Mouse (Mus musculus) heart, adult 18-20 months (tissue): ENCODE measurements at regions not wholly inside any gene's neighbourhood (a gene's known extent, or its start where the extent isn't known, plus 50 kb on each side); places are given as distances from the start of the nearest gene placed in this dataset.

Experiments used
- DNase-seq, 2 experiments: peaks; one replicate each; pipeline ENCODE4 v3.0.0; 2021 to 2022; ENCODE audit warnings: mixed read lengths in 1 of 2

DNA sequence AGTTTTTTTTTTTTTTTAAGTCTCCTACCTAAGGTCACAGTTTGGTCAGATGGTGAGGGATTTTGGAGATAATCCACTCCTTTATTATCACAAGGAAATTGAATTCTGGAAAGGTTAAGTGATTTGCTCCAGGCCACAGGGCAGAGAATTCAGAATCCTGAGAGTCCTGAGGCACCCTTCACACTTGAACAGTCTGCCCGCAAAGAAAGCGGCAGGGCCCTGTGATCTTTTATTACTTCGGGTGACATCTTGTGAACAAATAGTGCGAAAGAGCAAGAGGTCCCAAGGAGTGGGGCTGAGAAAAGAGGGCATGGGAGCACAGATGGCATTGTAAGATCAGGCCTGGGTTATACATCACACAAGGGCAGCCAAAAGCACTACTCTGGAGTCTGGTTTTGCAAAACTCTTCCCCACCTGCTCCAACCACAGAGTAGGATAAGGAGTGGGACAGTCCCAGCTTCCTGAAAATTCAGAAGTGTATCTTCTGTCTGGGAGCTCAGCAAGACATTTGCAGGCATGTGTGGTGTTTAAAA lies 150.5 kb upstream of the Wdr11 start:
- no peak for DNase-seq

DNA sequence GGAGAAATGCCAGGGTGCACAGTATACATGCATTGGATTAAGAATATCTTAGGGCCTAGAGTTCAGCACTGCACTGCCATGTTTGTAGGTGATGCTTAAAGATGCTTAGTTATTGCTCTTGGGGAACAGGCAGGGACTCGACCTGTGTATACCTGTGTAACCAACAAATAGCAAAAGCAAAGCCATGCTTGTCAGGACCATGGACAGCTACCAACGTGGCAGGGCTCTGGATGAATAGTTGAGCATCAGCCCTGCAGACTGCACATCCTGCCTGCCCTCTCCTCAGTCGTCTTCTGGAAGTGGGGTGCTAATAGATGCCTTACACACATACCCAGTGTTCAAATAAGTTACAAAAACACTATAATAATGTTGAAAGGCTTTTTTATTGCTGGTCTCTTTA lies 122.2 kb upstream of the Wdr11 start:
- peak; percentile 7 to 55 for DNase-seq

DNA sequence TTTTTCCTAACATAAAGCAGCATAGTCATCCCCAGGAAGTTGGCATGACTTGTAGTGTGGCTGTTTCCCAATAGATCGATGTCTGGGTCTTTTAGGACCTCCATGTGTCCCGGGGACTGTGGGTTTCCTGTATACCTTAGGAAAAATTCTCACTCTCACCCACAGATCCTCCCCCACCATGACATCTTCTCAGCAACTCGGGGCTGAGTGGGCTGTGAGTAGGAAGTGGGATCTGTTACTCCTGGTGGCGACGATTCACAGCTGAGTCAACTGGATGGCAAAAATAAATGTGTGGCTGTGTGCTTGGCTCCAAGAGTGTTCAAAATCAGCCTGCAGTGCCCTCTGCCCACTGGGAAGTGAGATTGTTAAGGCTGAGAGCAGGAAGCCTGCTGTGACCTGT lies 107.9 kb upstream of the Wdr11 start:
- DNase-seq, result no peak

DNA sequence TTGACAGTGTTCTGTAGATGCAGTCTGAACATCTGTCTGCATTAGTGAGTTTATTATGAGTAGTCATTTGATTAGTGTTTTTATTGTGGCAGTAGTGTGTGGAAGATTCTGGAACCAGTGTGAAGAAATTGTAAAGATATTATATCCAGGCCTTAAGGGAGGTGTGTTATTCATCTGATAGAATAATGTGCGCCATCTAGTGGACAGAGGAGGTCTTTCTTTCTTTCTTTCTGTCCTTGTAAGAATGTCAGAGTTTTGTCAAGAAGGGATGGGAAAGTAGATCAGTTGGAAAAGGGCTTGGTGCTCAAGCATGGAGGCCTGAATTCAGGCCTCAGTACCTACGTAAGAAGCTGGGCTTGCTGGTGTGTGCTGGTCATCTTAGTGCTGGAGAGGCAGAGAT lies 84.8 kb upstream of the Wdr11 start:
- peak in 1 of 2 experiments; percentile 36 for DNase-seq

GRCm38 (mm10) chr7:129509631-129510132 lies 82.0 kb upstream of the Wdr11 start:
- no peak for DNase-seq

DNA sequence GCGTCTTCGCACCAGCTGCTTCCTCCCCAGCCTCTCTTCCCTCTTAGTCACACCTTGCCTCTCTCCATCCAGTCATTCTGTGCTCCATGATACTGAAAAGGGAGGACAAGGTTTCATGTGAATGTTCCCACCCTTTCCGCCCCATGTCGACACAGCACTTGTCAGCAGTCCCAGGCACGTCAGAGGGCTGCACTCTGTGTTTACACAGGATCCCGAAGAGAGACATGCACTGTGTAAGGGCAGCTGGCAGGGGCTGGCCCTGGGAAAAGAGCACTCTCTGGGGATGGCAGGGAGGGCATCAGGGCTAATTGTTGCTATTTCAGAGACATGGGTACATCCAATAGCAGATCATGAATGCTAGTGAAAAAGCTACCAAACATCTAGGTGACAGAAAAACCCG lies 77.0 kb upstream of the Wdr11 start:
- DNase-seq, result no peak

GRCm38 (mm10) chr7:129524369-129524915 lies 67.2 kb upstream of the Wdr11 start:
- no peak for DNase-seq

DNA sequence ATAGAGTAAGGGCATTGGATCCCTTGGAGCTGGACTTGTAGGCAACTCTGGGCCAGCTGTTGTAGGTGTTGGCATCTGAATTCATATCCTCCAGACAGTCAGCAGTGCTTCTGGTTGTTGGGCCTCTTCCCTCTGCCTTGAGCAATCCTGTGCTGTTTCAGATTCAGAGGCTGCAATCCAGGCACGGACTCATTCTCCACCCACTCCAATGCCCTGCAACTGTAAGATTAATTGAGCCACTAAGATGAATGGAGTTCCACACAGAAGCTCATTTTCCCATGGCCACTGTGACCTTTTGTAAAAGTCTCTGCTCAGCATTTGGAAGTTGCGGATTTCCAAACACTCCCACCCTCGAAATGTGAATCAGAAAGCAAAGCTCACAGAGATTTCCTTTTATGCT lies 65.7 kb upstream of the Wdr11 start:
- no peak for DNase-seq

- DNase-seq, result no peak
Measured at GRCm38 (mm10) chr7:129528263-129528662, 63.4 kb upstream of the Wdr11 start.

DNA sequence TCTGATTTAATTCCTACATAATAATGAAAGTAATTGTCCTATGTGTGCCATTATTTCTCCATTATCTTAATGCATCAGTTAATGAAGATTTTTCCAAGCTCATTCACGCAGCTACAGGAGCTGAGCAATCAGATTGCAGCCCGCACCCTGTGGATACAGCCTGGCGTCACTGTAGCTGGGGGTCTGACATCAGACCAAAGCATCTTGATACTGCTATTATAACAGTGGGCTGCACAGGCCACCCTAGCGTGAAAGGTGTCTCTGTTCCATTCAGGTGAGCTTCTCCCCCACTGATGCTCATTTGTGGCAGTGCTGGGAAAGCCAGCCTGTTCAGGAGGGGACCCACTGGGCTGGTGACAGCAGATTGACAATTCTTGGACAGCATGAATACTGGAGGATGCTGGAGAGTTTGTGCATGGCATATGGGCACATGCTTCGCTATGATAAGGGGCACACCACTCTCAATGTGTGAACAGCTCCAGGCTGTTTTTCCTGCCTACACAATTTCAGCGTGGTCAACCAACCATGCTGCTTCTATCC lies 58.2 kb upstream of the Wdr11 start:
- DNase-seq, result no peak
